Mouse (Mus musculus) CH12.LX (cell line): Measurements from ENCODE around the gene Ninl. TPM values are rescaled to one million over a fixed set of nuclear protein-coding genes. Genes with fewer than 3 reads are reported as not detected.

ENCODE experiments used
- DNase-seq: peaks from one replicate; pipeline ENCODE4 v3.0.0-alpha.2; 2013; ENCODE audit errors: extremely low read depth
- H3K27ac ChIP-seq: 2 replicates; pipeline ENCODE4 v1.5.1; 2012; ENCODE audit warnings: low read depth, mild to moderate bottlenecking, control low read depth, moderate library complexity; ENCODE audit not compliant: insufficient read depth
- H3K27me3 ChIP-seq: replicated peaks from 2 replicates; pipeline ENCODE3; 2012; ENCODE audit warnings: inconsistent platforms
- H3K36me3 ChIP-seq, 2 experiments: replicated peaks in 1 of 2; 2 replicates each; pipeline versions ENCODE3 to v1.6.1; 2012; ENCODE audit warnings: inconsistent platforms in 1 of 2, low read length in 1 of 2, mild to moderate bottlenecking in 1 of 2, mixed read lengths in 1 of 2, moderate library complexity in 1 of 2; ENCODE audit not compliant: control insufficient read depth in 1 of 2, insufficient read depth in 1 of 2
- H3K4me1 ChIP-seq, 2 experiments: 2 replicates each; pipeline ENCODE4 v1.6.1; 2012; ENCODE audit warnings: inconsistent platforms in 1 of 2, moderate library complexity in 1 of 2; ENCODE audit not compliant: insufficient read depth in 2 of 2, control insufficient read depth in 1 of 2
- H3K4me2 ChIP-seq: 2 replicates; pipeline ENCODE4 v1.6.1; 2012; ENCODE audit warnings: low read depth, mild to moderate bottlenecking, control low read depth; ENCODE audit not compliant: poor library complexity, insufficient read depth, severe bottlenecking
- H3K4me3 ChIP-seq, 3 experiments: fragments of 150-350 bp in 1 of 3; sonication (generic) in 1 of 3; replicated peaks in 1 of 3; 2 replicates each; pipeline versions ENCODE3 to v1.5.1; 2011 to 2012; ENCODE audit warnings: low read depth in 2 of 3, low read length in 2 of 3, mild to moderate bottlenecking in 2 of 3, moderate library complexity in 2 of 3, control low read depth in 1 of 3, improper control_type of control experiment in 1 of 3, inconsistent platforms in 1 of 3, mixed read lengths in 1 of 3; ENCODE audit not compliant: poor library complexity in 1 of 3
- H3K79me2 ChIP-seq: replicated peaks from 2 replicates; pipeline ENCODE4 v1.6.1; 2012; ENCODE audit warnings: mild to moderate bottlenecking, moderate library complexity; ENCODE audit not compliant: control insufficient read depth, poor library complexity, insufficient read depth, severe bottlenecking; ENCODE audit errors: extremely low read depth
- H3K9ac ChIP-seq: 2 replicates; pipeline ENCODE4 v1.6.1; 2012; ENCODE audit warnings: low read depth, mild to moderate bottlenecking, control low read depth, moderate library complexity; ENCODE audit not compliant: insufficient read depth
- H3K9me3 ChIP-seq: replicated peaks from 2 replicates; pipeline ENCODE3; 2012; ENCODE audit warnings: low read length, inconsistent platforms, mixed read lengths
- BHLHE40 ChIP-seq: IDR thresholded peaks from 2 replicates; pipeline ENCODE4 v1.6.1; 2011; ENCODE audit warnings: mild to moderate bottlenecking, low read depth, low read length, improper control_type of control experiment
- CHD2 ChIP-seq: IDR thresholded peaks from 2 replicates; pipeline ENCODE4 v1.6.1; 2011; ENCODE audit warnings: low read length, improper control_type of control experiment
- E2F4 ChIP-seq: IDR thresholded peaks from 2 replicates; pipeline ENCODE4 v1.6.1; 2011; ENCODE audit warnings: low read depth, low read length, improper control_type of control experiment; ENCODE audit not compliant: insufficient replicate concordance
- KAT2A ChIP-seq: IDR thresholded peaks from 2 replicates; pipeline ENCODE4 v1.6.1; 2012; ENCODE audit warnings: low read length, improper control_type of control experiment, inconsistent platforms; ENCODE audit not compliant: insufficient replicate concordance
- MXI1 ChIP-seq: IDR thresholded peaks from 2 replicates; pipeline ENCODE4 v1.6.1; 2011; ENCODE audit warnings: mild to moderate bottlenecking, low read depth, low read length, improper control_type of control experiment
- NRF1 ChIP-seq: IDR thresholded peaks from 2 replicates; pipeline ENCODE4 v1.6.1; 2014; ENCODE audit warnings: low read depth, mild to moderate bottlenecking, inconsistent platforms, low read length, improper control_type of control experiment, moderate library complexity
- PAX5 ChIP-seq: IDR thresholded peaks from 2 replicates; pipeline ENCODE4 v1.6.1; 2012; ENCODE audit warnings: low read length, inconsistent platforms, mixed read lengths
- POLR2A ChIP-seq: IDR thresholded peaks from 2 replicates; pipeline ENCODE4 v1.6.1; 2011; ENCODE audit warnings: low read depth, mild to moderate bottlenecking, improper control_type of control experiment, low read length
- RCOR1 ChIP-seq: conservative IDR thresholded peaks from 2 replicates; pipeline ENCODE4 v1.6.1; 2012; ENCODE audit warnings: low read depth, mild to moderate bottlenecking, inconsistent platforms, low read length, improper control_type of control experiment
- SIN3A ChIP-seq: IDR thresholded peaks from 2 replicates; pipeline ENCODE4 v1.6.1; 2012; ENCODE audit warnings: low read length, improper control_type of control experiment, inconsistent platforms
- TBP ChIP-seq: conservative IDR thresholded peaks from 2 replicates; pipeline ENCODE4 v1.6.1; 2011; ENCODE audit warnings: low read depth, low read length, improper control_type of control experiment
- UBTF ChIP-seq: IDR thresholded peaks from 2 replicates; pipeline ENCODE4 v1.6.1; 2012; ENCODE audit warnings: low read depth, mild to moderate bottlenecking, inconsistent platforms, low read length, improper control_type of control experiment, moderate library complexity
- USF2 ChIP-seq: conservative IDR thresholded peaks from 2 replicates; pipeline ENCODE4 v1.6.1; 2011; ENCODE audit warnings: low read depth, low read length, improper control_type of control experiment
- ZC3H11A ChIP-seq: IDR thresholded peaks from 2 replicates; pipeline ENCODE4 v1.6.1; 2012; ENCODE audit warnings: low read depth, mild to moderate bottlenecking, inconsistent platforms, low read length, improper control_type of control experiment
- dilution Hi-C: fragments of 300-500 bp; cut with MboI; formaldehyde crosslinking; loops from 2 replicates; pipeline ENCODE4 v1.14.3; 2020; ENCODE audit warnings: low sequenced_read_pairs; ENCODE audit not compliant: extremely low pct_unique_long_range_greater_than_20kb, extremely low pct_ligation_motif_present
- in situ Hi-C: fragments of 300-500 bp; cut with MboI; formaldehyde crosslinking; loops from 3 replicates; pipeline ENCODE4 v1.14.3; 2019; ENCODE audit warnings: low sequenced_read_pairs, low pct_ligation_motif_present, low pct_unique_long_range_greater_than_20kb, mixed read lengths
- polyA plus RNA-seq: library from polyadenylated mRNA; unstranded; fragments of >175 nt; gene quantifications from 2 replicates; pipeline ENCODE4 v1.2.1, GENCODE M21; 2012; ENCODE audit warnings: low read depth; ENCODE audit not compliant: insufficient read length
- total RNA-seq, 2 experiments: library from RNA; depleted of rRNA; stranded (reverse); fragments of 300-350 nt in 1 of 2; fragments of >200 nt in 1 of 2; gene quantifications; 2 replicates each; pipeline ENCODE4 v1.2.3; 2012 to 2014

Ninl gene
- total and polyA plus RNA-seq, 3 experiments: 1.8 to 6.6 (median 3.5) TPM

DNA sequence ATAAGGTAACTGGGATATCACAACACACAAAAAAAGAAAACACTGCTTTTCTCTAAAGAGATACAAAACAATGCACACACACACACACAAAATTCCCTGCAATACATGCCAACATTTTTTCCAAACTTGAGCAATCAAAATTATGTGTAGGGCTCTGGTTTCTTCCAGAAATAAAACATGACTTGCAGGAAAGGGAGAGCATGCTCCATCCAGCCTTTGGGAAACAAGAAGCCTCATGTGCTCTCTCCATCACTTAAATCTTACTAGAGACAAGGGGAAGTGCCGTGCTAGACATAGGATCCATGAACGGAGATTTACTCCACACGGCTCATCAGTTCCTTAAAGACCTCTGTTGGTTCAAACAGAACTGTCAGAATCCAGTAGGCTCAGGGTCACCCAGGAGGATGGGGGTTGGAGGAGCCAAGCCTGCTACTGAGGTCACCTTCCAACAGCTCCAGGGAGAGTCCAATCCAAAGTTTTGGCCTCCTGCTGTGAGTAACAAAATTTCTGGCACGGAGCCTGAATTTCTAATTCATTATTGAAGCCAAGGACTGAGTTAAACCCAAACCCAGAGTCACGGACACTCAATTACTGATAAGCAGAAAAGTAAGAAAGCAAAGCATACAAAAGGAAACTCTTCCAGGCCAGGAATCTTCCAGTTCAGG, 32.8 kb downstream of the Ninl start:
- dilution Hi-C loops: no loop called here
- H3K79me2 ChIP-seq: no peaks in the 10 kb centered on the region
- H3K4me2 ChIP-seq: no peak overlapping the region
- peaks cover 25% of the 10 kb centered on the region for H3K27me3 ChIP-seq
- TF ChIP-seq USF2 (no peak), NRF1 (no peak), E2F4 (no peak), PAX5 (no peak), POLR2A (no peak)
- H3K4me1 ChIP-seq: peaks cover 4 to 17% of the 10 kb centered on the region in 2 experiments; a peak in 3 of 4 replicates
- DNase-seq: no peak
- H3K4me3 ChIP-seq: no peak overlapping the region
- in situ Hi-C loops: loop anchor here (25.0 kb wide), 2 partner anchors 169 to 444 kb away; partner anchors contain the start of gene Cst7
- H3K27ac ChIP-seq: no peak overlapping the region
- H3K36me3 ChIP-seq: no peaks in the 10 kb centered on the region
- no peaks in the 10 kb centered on the region for H3K9me3 ChIP-seq
- H3K9ac ChIP-seq: no peak overlapping the region

DNA sequence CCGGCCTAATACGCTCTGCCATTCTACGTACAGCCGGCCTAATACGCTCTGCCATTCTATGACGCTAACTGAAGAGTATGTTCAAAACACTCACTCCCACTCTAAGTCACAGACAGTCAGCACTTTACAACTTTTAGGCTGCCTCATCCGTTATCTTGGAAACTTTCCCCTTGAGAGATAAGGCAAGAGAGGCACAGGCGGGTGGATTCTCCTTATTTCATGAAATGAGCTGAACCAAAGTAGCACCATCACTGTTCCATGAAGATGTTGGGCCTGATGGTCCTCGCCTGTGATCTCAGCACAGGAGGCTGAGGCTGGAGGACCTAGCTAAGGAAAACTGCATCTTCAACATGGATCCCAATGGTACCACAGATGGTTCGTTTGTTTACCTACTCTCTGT, 34.8 kb downstream of the Ninl start:
- Histone ChIP-seq H3K79me2 (no peaks in the 10 kb centered on the region), H3K4me1 (peaks cover 6 to 22% of the 10 kb centered on the region in 2 experiments; a peak in 3 of 4 replicates), H3K4me3 (no peak overlapping the region), H3K9ac (no peak overlapping the region), H3K4me2 (no peak overlapping the region), H3K36me3 (no peaks in the 10 kb centered on the region), H3K27ac (no peak overlapping the region), H3K27me3 (peaks cover 25% of the 10 kb centered on the region), H3K9me3 (no peaks in the 10 kb centered on the region)
- TF ChIP-seq TBP: no peak
- TF ChIP-seq POLR2A: no peak
- dilution Hi-C loops (no loop called here), in situ Hi-C loops (loop anchor here (25.0 kb wide), 2 partner anchors 167 to 442 kb away; partner anchors contain the start of gene Cst7)
- no peak for DNase-seq

DNA sequence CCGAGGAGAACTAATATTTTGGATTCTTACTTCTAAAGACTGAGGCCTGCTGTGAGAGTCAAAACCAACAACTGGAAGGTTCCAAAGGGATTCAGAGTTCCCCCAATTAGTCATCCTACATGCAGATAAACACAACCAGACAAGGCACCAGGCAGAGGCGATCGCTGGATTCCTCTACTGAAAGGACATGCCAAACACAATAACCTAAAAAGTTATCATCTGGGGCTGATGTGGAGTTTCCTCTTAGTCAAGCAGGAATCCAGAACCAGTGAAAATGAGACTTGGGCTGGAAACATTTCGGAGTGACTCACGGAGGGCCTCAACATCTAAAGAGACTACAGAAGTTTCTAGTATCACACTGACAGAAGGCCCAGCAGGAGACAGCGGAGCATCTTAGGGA, 35.4 kb downstream of the Ninl start:
- H3K4me2 ChIP-seq: no peak overlapping the region
- H3K9me3 ChIP-seq: no peaks in the 10 kb centered on the region
- peaks cover 7 to 26% of the 10 kb centered on the region in 2 experiments; a peak in 3 of 4 replicates for H3K4me1 ChIP-seq
- no peak overlapping the region for H3K9ac ChIP-seq
- no peak for DNase-seq
- H3K79me2 ChIP-seq: no peaks in the 10 kb centered on the region
- in situ Hi-C loops: loop anchor here (25.0 kb wide), 2 partner anchors 166 to 441 kb away; partner anchors contain the start of gene Cst7
- H3K27me3 ChIP-seq: peaks cover 22% of the 10 kb centered on the region
- TF ChIP-seq RCOR1 (no peak), POLR2A (no peak), CHD2 (no peak), KAT2A (no peak), UBTF (no peak), BHLHE40 (no peak), SIN3A (no peak), ZC3H11A (no peak), MXI1 (no peak)
- dilution Hi-C loops: no loop called here
- no peaks in the 10 kb centered on the region for H3K36me3 ChIP-seq
- no peak overlapping the region for H3K27ac ChIP-seq
- no peak overlapping the region for H3K4me3 ChIP-seq
